Mouse (Mus musculus) intestine, embryonic 16.5 days (tissue): ENCODE results near the gene Rabepk. TPM values are rescaled to one million over a fixed set of nuclear protein-coding genes. Genes with fewer than 3 reads are reported as not detected.
"Not testable (repeated sequence)": the region's sequence is repeated elsewhere in the genome, so short reads cannot be mapped to it uniquely, and the experiment has no call there.

Experiments used
- ATAC-seq: fragments of 200-750 bp; cut with Nextera tagmentation; 2 replicates; pipeline ENCODE4 v1.8.0; 2017; ENCODE audit warnings: moderate TSS enrichment, moderate library complexity
- H3K27ac ChIP-seq: fragments of 300-500 bp; sonication (generic); 2 replicates; pipeline ENCODE4 v1.5.1; 2014; ENCODE audit warnings: mild to moderate bottlenecking, low read length
- H3K27me3 ChIP-seq: fragments of 300-500 bp; sonication (generic); replicated peaks from 2 replicates; pipeline ENCODE4 v1.6.1; 2014; ENCODE audit warnings: low read length, control low read depth, mixed read lengths; ENCODE audit not compliant: control insufficient read depth, insufficient read depth
- H3K36me3 ChIP-seq: fragments of 300-500 bp; sonication (generic); 2 replicates; pipeline ENCODE4 v1.6.1; 2014; ENCODE audit warnings: low read length, control low read depth; ENCODE audit not compliant: control insufficient read depth, insufficient read depth
- H3K4me1 ChIP-seq: fragments of 300-500 bp; sonication (generic); 2 replicates; pipeline ENCODE4 v1.6.1; 2014; ENCODE audit warnings: low read length, control low read depth, mixed read lengths; ENCODE audit not compliant: control insufficient read depth, insufficient read depth
- H3K4me2 ChIP-seq: fragments of 300-500 bp; sonication (generic); 2 replicates; pipeline ENCODE4 v1.6.1; 2014; ENCODE audit warnings: low read depth, low read length, control low read depth
- H3K4me3 ChIP-seq: fragments of 300-500 bp; sonication (generic); 2 replicates; pipeline ENCODE4 v1.5.1; 2014; ENCODE audit warnings: mild to moderate bottlenecking, low read length
- H3K9ac ChIP-seq: fragments of 300-500 bp; sonication (generic); 2 replicates; pipeline ENCODE4 v1.6.1; 2014; ENCODE audit warnings: low read depth, low read length
- H3K9me3 ChIP-seq: fragments of 300-500 bp; sonication (generic); 2 replicates; pipeline ENCODE4 v1.6.1; 2016; ENCODE audit warnings: low read length, control low read depth; ENCODE audit not compliant: control insufficient read depth
- WGBS: fragments of 180-500 bp; shearing (Covaris S2); extraction: QIAGEN DNeasy Blood & Tissue Kit; methylation state at CpG from one replicate; pipeline ENCODE4 v1.1.7; 2014; 5-methylcytosine and 5-hydroxymethylcytosine counted together
- polyA plus RNA-seq: library from polyadenylated mRNA; unstranded; fragments of >200 nt; fragmentation: Nextera tagmentation; extraction: Ambion mirVana; gene quantifications from 2 replicates; pipeline ENCODE4 v1.2.1, GENCODE M21; 2015

Gene Rabepk
- polyA plus RNA-seq, 1 experiment from 2014 or later, result 47.0 TPM

- no peak for ATAC-seq
- peaks cover 37% of the 10 kb centered on the region for H3K4me1 ChIP-seq
- WGBS, result 2% methylated on average over 50 of the region's 50 CpGs
Observed at GRCm38 (mm10) chr2:34772252-34773235, 27.2 kb downstream of the Rabepk start.

GRCm38 (mm10) chr2:34771368-34772226, 28.1 kb downstream of the Rabepk start, which contains the start of gene Hspa5:
Hspa5 (plus strand) TSS chr2:34771970.
- Histone ChIP-seq H3K4me2 (peak within 1 kb of the TSS; percentile 63), H3K27ac (peak within 1 kb of the TSS; percentile 93), H3K27me3 (no peaks in the 10 kb centered on the region), H3K9me3 (no peaks in the 10 kb centered on the region), H3K4me3 (peak within 1 kb of the TSS; percentile 95), H3K4me1 (peaks cover 34% of the 10 kb centered on the region), H3K9ac (peak within 1 kb of the TSS; percentile 97), H3K36me3 (peaks cover 24% of the 10 kb centered on the region)
- ATAC-seq, result peak; percentile 99
- WGBS, result under 1% methylated on average over 60 of the region's 60 CpGs

More at GRCm38 (mm10) chr2:34772252-34773235, 27.2 kb downstream of the Rabepk start:
- H3K4me3 ChIP-seq, result peak overlapping the region; percentile 95
- no peaks in the 10 kb centered on the region for H3K27me3 ChIP-seq
- no peaks in the 10 kb centered on the region for H3K9me3 ChIP-seq
- peak overlapping the region; percentile 63 for H3K4me2 ChIP-seq
- H3K36me3 ChIP-seq, result peaks cover 27% of the 10 kb centered on the region
- H3K9ac ChIP-seq, result peak overlapping the region; percentile 97
- peak overlapping the region; percentile 91 for H3K27ac ChIP-seq

GRCm38 (mm10) chr2:34770951-34771350, 28.8 kb downstream of the Rabepk start:
- peak overlapping the region; percentile 87 for H3K4me3 ChIP-seq
- ATAC-seq, result no peak
- peak overlapping the region; percentile 93 for H3K27ac ChIP-seq
- peak overlapping the region; percentile 97 for H3K9ac ChIP-seq
- no peaks in the 10 kb centered on the region for H3K27me3 ChIP-seq
- no peaks in the 10 kb centered on the region for H3K9me3 ChIP-seq
- H3K36me3 ChIP-seq, result peaks cover 19% of the 10 kb centered on the region
- H3K4me1 ChIP-seq, result peaks cover 30% of the 10 kb centered on the region
- whole genome bisulfite sequencing, result 2% methylated on average over 6 of the region's 6 CpGs
- peak overlapping the region; percentile 47 for H3K4me2 ChIP-seq

GRCm38 (mm10) chr2:34770049-34770448, 29.7 kb downstream of the Rabepk start:
- Histone ChIP-seq H3K27ac (no peak overlapping the region), H3K4me3 (no peak overlapping the region)
- no peak for ATAC-seq

GRCm38 (mm10) chr2:34764801-34765200, 34.9 kb downstream of the Rabepk start:
- Histone ChIP-seq H3K27ac (no peak overlapping the region), H3K36me3 (no peaks in the 10 kb centered on the region), H3K27me3 (no peaks in the 10 kb centered on the region), H3K9ac (no peak overlapping the region), H3K4me1 (no peaks in the 10 kb centered on the region), H3K4me3 (no peak overlapping the region), H3K4me2 (no peak overlapping the region), H3K9me3 (no peaks in the 10 kb centered on the region)
- ATAC-seq, result no peak
- WGBS, result 73% methylated on average over 12 of the region's 12 CpGs

More at GRCm38 (mm10) chr2:34770049-34770448, 29.7 kb downstream of the Rabepk start:
- H3K27me3 ChIP-seq, result no peaks in the 10 kb centered on the region
- H3K4me2 ChIP-seq, result no peak overlapping the region
- H3K9me3 ChIP-seq, result no peaks in the 10 kb centered on the region
- H3K36me3 ChIP-seq, result peaks cover 14% of the 10 kb centered on the region
- 89% methylated on average over 2 of the region's 2 CpGs for WGBS
- H3K9ac ChIP-seq, result no peak overlapping the region
- peaks cover 22% of the 10 kb centered on the region for H3K4me1 ChIP-seq

GRCm38 (mm10) chr2:34762872-34763271, 36.8 kb downstream of the Rabepk start:
- Histone ChIP-seq H3K36me3 (no peaks in the 10 kb centered on the region), H3K27ac (no peak overlapping the region), H3K4me3 (no peak overlapping the region), H3K9me3 (no peaks in the 10 kb centered on the region), H3K4me2 (no peak overlapping the region), H3K4me1 (no peaks in the 10 kb centered on the region), H3K9ac (no peak overlapping the region), H3K27me3 (no peaks in the 10 kb centered on the region)
- 62% methylated on average over 2 of the region's 2 CpGs for WGBS
- ATAC-seq, result no peak

- Histone ChIP-seq H3K4me2 (no peak overlapping the region), H3K4me1 (no peaks in the 10 kb centered on the region), H3K4me3 (no peak overlapping the region), H3K27ac (no peak overlapping the region), H3K9me3 (no peaks in the 10 kb centered on the region), H3K36me3 (no peaks in the 10 kb centered on the region), H3K27me3 (no peaks in the 10 kb centered on the region), H3K9ac (no peak overlapping the region)
- no peak for ATAC-seq
- WGBS, result 66% methylated on average over 2 of the region's 2 CpGs
Observed at GRCm38 (mm10) chr2:34762174-34762573, 37.5 kb downstream of the Rabepk start.

- H3K4me2 ChIP-seq, H3K27ac ChIP-seq, H3K4me3 ChIP-seq, H3K4me1 ChIP-seq, H3K9me3 ChIP-seq, ATAC-seq, H3K9ac ChIP-seq, H3K27me3 ChIP-seq, H3K36me3 ChIP-seq: not testable (repeated sequence)
- WGBS, result 91% methylated on average over 5 of the region's 5 CpGs
Observed at GRCm38 (mm10) chr2:34761272-34761671, 38.4 kb downstream of the Rabepk start.

GRCm38 (mm10) chr2:34757341-34757740, 42.4 kb downstream of the Rabepk start:
- Histone ChIP-seq H3K4me1 (peaks cover 9% of the 10 kb centered on the region), H3K9me3 (no peaks in the 10 kb centered on the region), H3K27me3 (no peaks in the 10 kb centered on the region), H3K9ac (no peak overlapping the region), H3K4me2 (no peak overlapping the region), H3K36me3 (no peaks in the 10 kb centered on the region), H3K4me3 (no peak overlapping the region), H3K27ac (no peak overlapping the region)
- 71% methylated on average over 1 of the region's 1 CpGs for WGBS
- ATAC-seq, result no peak
